In genomic region chr2:147177672-147178071, GRCm38 (mm10) we compare ENCODE assay signal across 8 mouse cellular contexts. TPM values are rescaled to one million over a fixed set of nuclear protein-coding genes. Genes with fewer than 3 reads are reported as not detected.
DNase-seq lines count a peak whose midpoint lies in the region; ATAC-seq lines count a peak whose summit lies in the region.

No protein-coding gene starts in this region.

- peaks cover 66% of the 10 kb centered on the region for H3K27me3 ChIP-seq in hindbrain, embryonic 11.5 days (ENCODE audit: control insufficient read depth, insufficient read depth, low read length)
- H3K27me3 ChIP-seq in lung, embryonic 16.5 days (ENCODE audit: control insufficient read depth, insufficient read depth, low read depth, low read length) = peaks cover 53% of the 10 kb centered on the region

- no peaks in the 10 kb centered on the region for H3K4me1 ChIP-seq in hindbrain, embryonic 11.5 days (replicated peaks; ENCODE audit: control insufficient read depth, insufficient read depth, low read length)
- peaks cover 7% of the 10 kb centered on the region; the same call in 1 of the 2 replicates for H3K4me1 ChIP-seq in lung, embryonic 16.5 days (replicated peaks; ENCODE audit: control insufficient read depth, insufficient read depth, low read length)

- H3K36me3 ChIP-seq in hindbrain, embryonic 11.5 days (ENCODE audit: control insufficient read depth, insufficient read depth, low read length) = no peaks in the 10 kb centered on the region
- H3K36me3 ChIP-seq in lung, embryonic 16.5 days (ENCODE audit: control insufficient read depth, insufficient read depth, low read length) = no peaks in the 10 kb centered on the region

- no peak for ATAC-seq in hindbrain, embryonic 11.5 days (ENCODE audit: low FRiP score)
- peak; percentile 54; the same call in 1 of the 2 replicates for ATAC-seq in lung, embryonic 16.5 days (ENCODE audit: low read depth)

- peak; percentile 85 for DNase-seq in MN1 (ENCODE audit: low spot score)
- DNase-seq in cerebellum, adult 9-10 months = peak; percentile 84
- DNase-seq in frontal cortex, adult 2 months (ENCODE audit: extremely low spot score in 1 of 2, low spot score in 1 of 2) = peak; percentile 60 to 94
- peak; percentile 93 for DNase-seq in hindbrain, embryonic 11.5 days (ENCODE audit: low spot score)
- DNase-seq in layer of hippocampus, adult 9-11 months = peak; percentile 69
- DNase-seq in ovary, postnatal 14 days (ENCODE audit: low spot score) = peak; percentile 85
- peak; percentile 48 to 74 for DNase-seq in thymus, postnatal 10 days (ENCODE audit: low spot score in 2 of 2)

- H3K9ac ChIP-seq in hindbrain, embryonic 11.5 days (ENCODE audit: low read depth, low read length) = no peak overlapping the region
- H3K9ac ChIP-seq in lung, embryonic 16.5 days (ENCODE audit: low read length) = no peak overlapping the region

- 7% methylated on average over 10 of the region's 10 CpGs for WGBS in hindbrain, embryonic 11.5 days
- 7% methylated on average over 10 of the region's 10 CpGs for WGBS in lung, embryonic 16.5 days

- H3K4me3 ChIP-seq in hindbrain, embryonic 11.5 days (ENCODE audit: low read depth, low read length) = no peak overlapping the region
- peak overlapping the region; percentile 36 for H3K4me3 ChIP-seq in lung, embryonic 16.5 days (ENCODE audit: low read length)

- H3K9me3 ChIP-seq in hindbrain, embryonic 11.5 days (ENCODE audit: control insufficient read depth, low read length) = no peaks in the 10 kb centered on the region
- no peaks in the 10 kb centered on the region for H3K9me3 ChIP-seq in lung, embryonic 16.5 days (ENCODE audit: control insufficient read depth, low read length)

- H3K4me2 ChIP-seq in hindbrain, embryonic 11.5 days (replicated peaks; ENCODE audit: low read depth, low read length) = no peak overlapping the region
- peak overlapping the region; percentile 57 for H3K4me2 ChIP-seq in lung, embryonic 16.5 days (ENCODE audit: low read depth, low read length)

- no peak overlapping the region for H3K27ac ChIP-seq in hindbrain, embryonic 11.5 days (ENCODE audit: low read depth, low read length)
- H3K27ac ChIP-seq in lung, embryonic 16.5 days (ENCODE audit: low read length) = no peak overlapping the region

RNA-seq across cellular contexts. Expression of gene Nkx2-2, which starts 16.4 kb away (rescaled TPM):
- polyA plus RNA-seq in frontal cortex, adult 2 months (2012; rRNA removed) = 7.0 and 7.4 TPM in 2 replicates
- polyA plus RNA-seq in hindbrain, embryonic 11.5 days (2014; fragmentation: Nextera tagmentation; extraction: Ambion mirVana) = 3.4 and 5.7 TPM in 2 replicates
- polyA plus RNA-seq in lung, embryonic 16.5 days (2015; fragmentation: Nextera tagmentation; extraction: Ambion mirVana) = not detected in 2 replicates
